ENCODE assay signal across 19 mouse cellular contexts in genomic region chr2:174112931-174113330, GRCm38 (mm10). TPM values are rescaled to one million over a fixed set of nuclear protein-coding genes. Genes with fewer than 3 reads are reported as not detected.
DNase-seq lines count a peak whose midpoint lies in the region; ATAC-seq lines count a peak whose summit lies in the region.
"Had no signal": no experiment of that assay in that cellular context is flagged by ENCODE, and none has a peak within 500 bp of the region (broad histone marks: within the 10 kb centered on the region; RNA-seq: fewer than 3 reads in every experiment).

No protein-coding gene starts in this region.

- DNase-seq in heart, postnatal 10 days, result no peak
- DNase-seq in kidney, postnatal 36 days, result no peak
- DNase-seq in kidney, postnatal 4 days, result peak; percentile 61 to 78
- DNase-seq in kidney, postnatal 14 days, result no peak
- DNase-seq in adrenal gland, adult 2 months, result no peak
- DNase-seq: adrenal gland, postnatal 14 days; cerebellum, adult 11-12 months; cerebellum, adult 9-10 months; cerebellum, postnatal 25 days; forebrain, postnatal 0 days; gastrocnemius, postnatal 14 days; heart, adult 2 months; heart, postnatal 36 days had no signal

- no peak overlapping the region for H3K27ac ChIP-seq in heart, embryonic 11.5 days (ENCODE audit: low read depth, low read length)
- H3K27ac ChIP-seq in kidney, embryonic 15.5 days, result no peak overlapping the region
- H3K27ac ChIP-seq: embryonic facial prominence, embryonic 10.5 days; forebrain, embryonic 13.5 days; heart, adult 2 months; hindbrain, embryonic 13.5 days had no signal

- no peak overlapping the region for H3K4me3 ChIP-seq in heart, embryonic 11.5 days (ENCODE audit: low read depth, low read length)
- H3K4me3 ChIP-seq in kidney, embryonic 15.5 days (replicated peaks), result no peak overlapping the region
- H3K4me3 ChIP-seq: embryonic facial prominence, embryonic 10.5 days; forebrain, embryonic 13.5 days; heart, adult 2 months; heart, embryonic 12.5 days; hindbrain, embryonic 13.5 days had no signal

- H3K9me3 ChIP-seq in heart, embryonic 11.5 days (replicated peaks; ENCODE audit: control insufficient read depth, low read length), result no peaks in the 10 kb centered on the region
- H3K9me3 ChIP-seq in kidney, embryonic 15.5 days (replicated peaks), result no peaks in the 10 kb centered on the region
- H3K9me3 ChIP-seq: embryonic facial prominence, embryonic 10.5 days; forebrain, embryonic 13.5 days; heart, embryonic 12.5 days; hindbrain, embryonic 13.5 days had no signal

- no peak for ATAC-seq in heart, embryonic 11.5 days (replicated peaks; ENCODE audit: insufficient number of reproducible peaks, low FRiP score, low TSS enrichment)
- 0 out of 2 replicates have a peak, but pooled peaks have one; percentile 9 for ATAC-seq in kidney, embryonic 15.5 days (replicated peaks; ENCODE audit: low FRiP score)
- ATAC-seq: forebrain, embryonic 13.5 days; forebrain, postnatal 0 days had no signal

- 62% methylated on average over 18 of the region's 18 CpGs for WGBS in heart, embryonic 11.5 days (ENCODE audit: insufficient replicate concordance)
- 32% methylated on average over 18 of the region's 18 CpGs for WGBS in kidney, embryonic 15.5 days

- no peaks in the 10 kb centered on the region; the same call in 1 of the 2 replicates for H3K36me3 ChIP-seq in heart, embryonic 11.5 days (ENCODE audit: control insufficient read depth, insufficient read depth, low read length)
- peaks cover 42% of the 10 kb centered on the region for H3K36me3 ChIP-seq in kidney, embryonic 15.5 days

- H3K27me3 ChIP-seq in heart, embryonic 11.5 days (ENCODE audit: control insufficient read depth, insufficient read depth, low read length), result no peaks in the 10 kb centered on the region
- H3K27me3 ChIP-seq in kidney, embryonic 15.5 days, result peaks cover 4% of the 10 kb centered on the region; the same call in 1 of the 2 replicates
- H3K27me3 ChIP-seq: forebrain, embryonic 13.5 days; heart, embryonic 12.5 days; hindbrain, embryonic 13.5 days had no signal

- H3K4me1 ChIP-seq in heart, embryonic 11.5 days (ENCODE audit: control insufficient read depth, insufficient read depth, low read length), result peaks cover 12% of the 10 kb centered on the region
- peaks cover 37% of the 10 kb centered on the region for H3K4me1 ChIP-seq in kidney, embryonic 15.5 days

- no peak overlapping the region for H3K9ac ChIP-seq in heart, embryonic 11.5 days (ENCODE audit: low read depth, low read length)
- H3K9ac ChIP-seq in kidney, embryonic 15.5 days, result no peak overlapping the region
- H3K9ac ChIP-seq: forebrain, embryonic 13.5 days; forebrain, postnatal 0 days; heart, embryonic 12.5 days; hindbrain, embryonic 13.5 days had no signal

- H3K4me2 ChIP-seq in heart, embryonic 11.5 days, result 0 out of 2 replicates have a peak overlapping the region, but pooled peaks have one; percentile 0
- 0 out of 2 replicates have a peak overlapping the region, but pooled peaks have one; percentile 9 for H3K4me2 ChIP-seq in kidney, embryonic 15.5 days
- H3K4me2 ChIP-seq: forebrain, embryonic 13.5 days; heart, embryonic 12.5 days; hindbrain, embryonic 13.5 days had no signal

- intact Hi-C loops in heart, postnatal 10 days (cut with DNase I), result loop anchor here (5.0 kb wide), 1 partner anchor 526 kb away; no protein-coding TSS in a partner anchor

RNA-seq across cellular contexts. Expression of gene Npepl1, which starts 2.8 kb away (rescaled TPM):
- polyA plus RNA-seq in heart, embryonic 11.5 days (2014; fragmentation: Nextera tagmentation; extraction: Ambion mirVana), result 38.2 and 38.7 TPM in 2 replicates
- total RNA-seq in heart, postnatal 10 days (2021), result 10 to 100 TPM; 60.5 to 63.0 TPM
- polyA plus RNA-seq in kidney, embryonic 15.5 days (2015; fragmentation: Nextera tagmentation; extraction: Ambion mirVana), result 43.1 and 48.2 TPM in 2 replicates
- total RNA-seq in adrenal gland, adult 2 months (2021), result 10 to 100 TPM; 53.8 to 66.7 TPM
- 156 and 183 TPM in 2 replicates for polyA plus RNA-seq in adrenal gland, adult 2 months (2012; rRNA removed)

RNA-seq across cellular contexts. Expression of gene Stx16, which starts 36.8 kb away (rescaled TPM):
- polyA plus RNA-seq in heart, embryonic 11.5 days (2014; fragmentation: Nextera tagmentation; extraction: Ambion mirVana), result 8.4 and 10.3 TPM in 2 replicates
- 10 to 100 TPM; 35.3 to 38.7 TPM for total RNA-seq in heart, postnatal 10 days (2021)
- polyA plus RNA-seq in kidney, embryonic 15.5 days (2015; fragmentation: Nextera tagmentation; extraction: Ambion mirVana), result 11.2 and 12.8 TPM in 2 replicates
- total RNA-seq in adrenal gland, adult 2 months (2021), result 10 to 100 TPM; 45.2 to 51.0 TPM
- 30.7 and 31.3 TPM in 2 replicates for polyA plus RNA-seq in adrenal gland, adult 2 months (2012; rRNA removed)

Comparison
In these comparisons a context has a peak if more than half of its experiments do, and no peak if none do; other contexts are left out.
1. DNase-seq: peak in kidney, postnatal 4 days (2 of 2); none in heart, postnatal 10 days (0 of 2), kidney, postnatal 36 days (0 of 2), kidney, postnatal 14 days (single experiment) and adrenal gland, adult 2 months (single experiment).